In genomic region chr8:53827395-53827794, GRCm38 (mm10) we compare ENCODE assay signal across 17 mouse cellular contexts.
"Had no signal": no experiment of that assay in that cellular context is flagged by ENCODE, and none has a peak within 500 bp of the region (broad histone marks: within the 10 kb centered on the region; RNA-seq: fewer than 3 reads in every experiment).

No protein-coding gene starts in this region.

- H3K4me1 ChIP-seq: liver, embryonic 13.5 days; neural tube, embryonic 13.5 days; stomach, embryonic 15.5 days had no signal

- H3K4me2 ChIP-seq: liver, embryonic 13.5 days; midbrain, embryonic 11.5 days; neural tube, embryonic 13.5 days; stomach, embryonic 15.5 days had no signal

- H3K9ac ChIP-seq: liver, embryonic 13.5 days; neural tube, embryonic 13.5 days; stomach, embryonic 15.5 days had no signal

- H3K9me3 ChIP-seq: liver, embryonic 13.5 days; neural tube, embryonic 13.5 days; stomach, embryonic 15.5 days had no signal

- DNase-seq: kidney, postnatal 25 days; layer of hippocampus, postnatal 36 days; liver, embryonic 13.5 days; lung, adult 2 months; lung, postnatal 14 days; lung, postnatal 4 days; midbrain, embryonic 14.5 days; retina, postnatal 1 day; right cerebral cortex, postnatal 25 days; spleen, adult 18-20 months; thymus, postnatal 25 days had no signal

- H3K36me3 ChIP-seq: liver, embryonic 13.5 days; neural tube, embryonic 13.5 days; stomach, embryonic 15.5 days had no signal

- H3K27me3 ChIP-seq: liver, embryonic 13.5 days; neural tube, embryonic 13.5 days; stomach, embryonic 15.5 days had no signal

- H3K4me3 ChIP-seq: left cerebral cortex, adult 2 months; liver, embryonic 13.5 days; myocyte; neural tube, embryonic 13.5 days; stomach, embryonic 15.5 days had no signal

- H3K27ac ChIP-seq: kidney, postnatal 0 days; left cerebral cortex, adult 2 months; liver, embryonic 13.5 days; neural tube, embryonic 13.5 days; stomach, embryonic 15.5 days had no signal
